Mouse (Mus musculus): ENCODE measurements around the gene Pak1. TPM values are rescaled to one million over a fixed set of nuclear protein-coding genes. Genes with fewer than 3 reads are reported as not detected.

Pak1 gene
- polyA plus RNA-seq (2012; rRNA removed): 20.8 and 56.4 TPM in 2 replicates

- Histone ChIP-seq H3K36me3 (ENCODE audit: control insufficient read depth, insufficient read depth, low read length) (no peaks in the 10 kb centered on the region), H3K4me1 (ENCODE audit: control insufficient read depth, insufficient read depth, insufficient read length, low read length) (peaks cover 10% of the 10 kb centered on the region), H3K27ac (ENCODE audit: insufficient read depth, low read depth, low read length) (peak within 1 kb of the TSS; percentile 92), H3K4me3 (ENCODE audit: low read depth, low read length) (peak within 1 kb of the TSS; percentile 81), H3K27me3 (ENCODE audit: control insufficient read depth, insufficient read depth, low read length) (0 out of 2 replicates have a peak, but pooled peaks cover 7% of the 10 kb centered on the region)
- TF ChIP-seq CTCF (IDR thresholded peaks at IDR 0.05; ENCODE audit: extremely low read depth, insufficient read length, insufficient replicate concordance, low read depth, low read length) (no peak), POLR2A (IDR thresholded peaks at IDR 0.05; ENCODE audit: low read depth, low read length) (peak; percentile 75; the same call in 1 of the 2 replicates)
- 1% methylated on average over 46 of the region's 46 CpGs for WGBS
These were observed at the start of gene Pak1 for GRCm38 (mm10) chr7:97788190-97788668. Pak1 (plus strand) TSS chr7:97788541.

- peaks cover 13% of the 10 kb centered on the region for H3K4me1 ChIP-seq (ENCODE audit: control insufficient read depth, insufficient read depth, insufficient read length, low read length)
- H3K27ac ChIP-seq (ENCODE audit: insufficient read depth, low read depth, low read length): peak overlapping the region; percentile 47
These were observed 47.4 kb upstream of the Pak1 start for GRCm38 (mm10) chr7:97740948-97741347.

GRCm38 (mm10) chr7:97741756-97742291 lies 46.5 kb upstream of the Pak1 start:
- TF ChIP-seq CTCF (IDR thresholded peaks at IDR 0.05; ENCODE audit: extremely low read depth, insufficient read length, insufficient replicate concordance, low read depth, low read length) (no peak), POLR2A (IDR thresholded peaks at IDR 0.05; ENCODE audit: low read depth, low read length) (no peak)
- 30% methylated on average over 1 of the region's 1 CpGs for WGBS
- no peaks in the 10 kb centered on the region for H3K27me3 ChIP-seq (ENCODE audit: control insufficient read depth, insufficient read depth, low read length)
- no peaks in the 10 kb centered on the region for H3K36me3 ChIP-seq (ENCODE audit: control insufficient read depth, insufficient read depth, low read length)
- no peak overlapping the region for H3K4me3 ChIP-seq (ENCODE audit: low read depth, low read length)
- H3K27ac ChIP-seq (ENCODE audit: insufficient read depth, low read depth, low read length): no peak overlapping the region
- H3K4me1 ChIP-seq (ENCODE audit: control insufficient read depth, insufficient read depth, insufficient read length, low read length): peaks cover 13% of the 10 kb centered on the region

More at GRCm38 (mm10) chr7:97740948-97741347, 47.4 kb upstream of the Pak1 start:
- no peaks in the 10 kb centered on the region for H3K36me3 ChIP-seq (ENCODE audit: control insufficient read depth, insufficient read depth, low read length)
- 17% methylated on average over 10 of the region's 10 CpGs for WGBS
- no peaks in the 10 kb centered on the region for H3K27me3 ChIP-seq (ENCODE audit: control insufficient read depth, insufficient read depth, low read length)
- no peak overlapping the region for H3K4me3 ChIP-seq (ENCODE audit: low read depth, low read length)
- TF ChIP-seq CTCF (IDR thresholded peaks at IDR 0.05; ENCODE audit: extremely low read depth, insufficient read length, insufficient replicate concordance, low read depth, low read length) (no peak), POLR2A (IDR thresholded peaks at IDR 0.05; ENCODE audit: low read depth, low read length) (peak; percentile 10; the same call in 1 of the 2 replicates)

- Histone ChIP-seq H3K4me1 (ENCODE audit: control insufficient read depth, insufficient read depth, insufficient read length, low read length) (peaks cover 19% of the 10 kb centered on the region), H3K27me3 (ENCODE audit: control insufficient read depth, insufficient read depth, low read length) (no peaks in the 10 kb centered on the region), H3K27ac (ENCODE audit: insufficient read depth, low read depth, low read length) (no peak overlapping the region), H3K4me3 (ENCODE audit: low read depth, low read length) (no peak overlapping the region), H3K36me3 (ENCODE audit: control insufficient read depth, insufficient read depth, low read length) (no peaks in the 10 kb centered on the region)
- TF ChIP-seq POLR2A (IDR thresholded peaks at IDR 0.05; ENCODE audit: low read depth, low read length) (no peak), CTCF (IDR thresholded peaks at IDR 0.05; ENCODE audit: extremely low read depth, insufficient read length, insufficient replicate concordance, low read depth, low read length) (peak; percentile 60; the same call in 1 of the 2 replicates)
- 8% methylated on average over 3 of the region's 3 CpGs for WGBS
These were observed 43.0 kb upstream of the Pak1 start for GRCm38 (mm10) chr7:97745299-97745698.

GRCm38 (mm10) chr7:97747176-97747707 lies 41.1 kb upstream of the Pak1 start:
- Histone ChIP-seq H3K27ac (ENCODE audit: insufficient read depth, low read depth, low read length) (no peak overlapping the region), H3K36me3 (ENCODE audit: control insufficient read depth, insufficient read depth, low read length) (no peaks in the 10 kb centered on the region), H3K27me3 (ENCODE audit: control insufficient read depth, insufficient read depth, low read length) (no peaks in the 10 kb centered on the region), H3K4me3 (ENCODE audit: low read depth, low read length) (no peak overlapping the region), H3K4me1 (ENCODE audit: control insufficient read depth, insufficient read depth, insufficient read length, low read length) (peaks cover 10% of the 10 kb centered on the region)
- TF ChIP-seq POLR2A (IDR thresholded peaks at IDR 0.05; ENCODE audit: low read depth, low read length): no peak
- no peak for TF ChIP-seq CTCF (IDR thresholded peaks at IDR 0.05; ENCODE audit: extremely low read depth, insufficient read length, insufficient replicate concordance, low read depth, low read length)
- WGBS: 78% methylated on average over 4 of the region's 4 CpGs

- TF ChIP-seq POLR2A (IDR thresholded peaks at IDR 0.05; ENCODE audit: low read depth, low read length): 0 out of 2 replicates have a peak, but pooled peaks have one; percentile 27
- TF ChIP-seq CTCF (IDR thresholded peaks at IDR 0.05; ENCODE audit: extremely low read depth, insufficient read length, insufficient replicate concordance, low read depth, low read length): peak; percentile 92
- 22% methylated on average over 28 of the region's 28 CpGs for WGBS
- no peaks in the 10 kb centered on the region for H3K27me3 ChIP-seq (ENCODE audit: control insufficient read depth, insufficient read depth, low read length)
- H3K4me3 ChIP-seq (ENCODE audit: low read depth, low read length): peak overlapping the region; percentile 50
- H3K4me1 ChIP-seq (ENCODE audit: control insufficient read depth, insufficient read depth, insufficient read length, low read length): peaks cover 10% of the 10 kb centered on the region
- H3K27ac ChIP-seq (ENCODE audit: insufficient read depth, low read depth, low read length): peak overlapping the region; percentile 62
- no peaks in the 10 kb centered on the region for H3K36me3 ChIP-seq (ENCODE audit: control insufficient read depth, insufficient read depth, low read length)
These were observed 40.4 kb upstream of the Pak1 start for GRCm38 (mm10) chr7:97747787-97748497.
